Mouse (Mus musculus) heart, embryonic 16.5 days (tissue): ENCODE data around the gene Mup15. TPM values are rescaled to one million over a fixed set of nuclear protein-coding genes. Genes with fewer than 3 reads are reported as not detected.
"Not testable (repeated sequence)": the region's sequence is repeated elsewhere in the genome, so short reads cannot be mapped to it uniquely, and the experiment has no call there.

Source experiments
- ATAC-seq: fragments of 200-750 bp; cut with Nextera tagmentation; replicated peaks from 2 replicates; pipeline ENCODE4 v1.8.0; 2017; ENCODE audit warnings: moderate number of reproducible peaks; ENCODE audit not compliant: insufficient read depth, low FRiP score; ENCODE audit errors: extremely low read depth
- H3K27ac ChIP-seq: fragments of 300-500 bp; sonication (generic); 2 replicates; pipeline ENCODE4 v1.5.1; 2014; ENCODE audit warnings: mild to moderate bottlenecking, low read length, control low read depth, moderate library complexity
- H3K27me3 ChIP-seq: fragments of 300-500 bp; sonication (generic); 2 replicates; pipeline ENCODE4 v1.6.1; 2014; ENCODE audit warnings: low read length, mixed read lengths; ENCODE audit not compliant: control insufficient read depth, insufficient read depth
- H3K36me3 ChIP-seq: fragments of 300-500 bp; sonication (generic); 2 replicates; pipeline ENCODE4 v1.6.1; 2014; ENCODE audit not compliant: control insufficient read depth, insufficient read depth
- H3K4me1 ChIP-seq: fragments of 300-500 bp; sonication (generic); 2 replicates; pipeline ENCODE4 v1.6.1; 2014; ENCODE audit warnings: low read length, mixed read lengths; ENCODE audit not compliant: control insufficient read depth, insufficient read depth
- H3K4me2 ChIP-seq: fragments of 300-500 bp; sonication (generic); 2 replicates; pipeline ENCODE4 v1.6.1; 2014; ENCODE audit warnings: low read depth, mild to moderate bottlenecking, control low read depth, low read length
- H3K4me3 ChIP-seq: fragments of 300-500 bp; sonication (generic); 2 replicates; pipeline ENCODE4 v1.5.1; 2014; ENCODE audit warnings: mild to moderate bottlenecking, control low read depth, low read length
- H3K9ac ChIP-seq: fragments of 300-500 bp; sonication (generic); 2 replicates; pipeline ENCODE4 v1.6.1; 2014; ENCODE audit warnings: low read length, control low read depth
- H3K9me3 ChIP-seq: fragments of 300-500 bp; sonication (generic); replicated peaks from 2 replicates; pipeline ENCODE4 v1.6.1; 2016; ENCODE audit warnings: low read length; ENCODE audit not compliant: control insufficient read depth
- WGBS: fragments of 180-500 bp; shearing (Covaris S2); extraction: QIAGEN DNeasy Blood & Tissue Kit; methylation state at CpG from one replicate; pipeline ENCODE4 v1.1.7; 2014; 5-methylcytosine and 5-hydroxymethylcytosine counted together
- polyA plus RNA-seq: library from polyadenylated mRNA; unstranded; fragments of >200 nt; fragmentation: Nextera tagmentation; extraction: Ambion mirVana; gene quantifications from 2 replicates; pipeline ENCODE4 v1.2.1, GENCODE M21; 2015

The Mup15 gene
- not detected in 2 replicates for polyA plus RNA-seq

DNA sequence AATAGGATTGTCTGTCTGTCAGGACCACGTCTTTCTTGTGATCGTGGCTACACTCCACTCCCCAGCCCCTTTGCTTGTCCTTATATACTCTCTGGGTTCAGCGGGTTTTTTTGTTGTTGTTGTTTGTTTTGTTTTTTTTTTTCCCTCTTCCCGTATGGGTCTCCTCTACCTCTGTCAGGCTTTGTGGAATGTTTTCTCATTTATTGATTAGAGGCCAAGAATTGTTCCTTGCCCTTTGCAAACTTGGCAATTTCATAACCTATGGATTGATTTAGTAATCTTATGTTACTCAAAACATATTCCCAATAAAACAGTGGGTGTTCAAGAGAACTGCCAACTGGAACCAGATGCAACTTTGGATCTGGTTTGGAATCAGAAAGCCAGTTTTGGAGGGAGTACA is at the start of gene Mup15:
TSS of gene Mup15 (minus strand) at position 101 of the 400 bp plus-strand sequence.
- H3K9ac ChIP-seq, H3K4me2 ChIP-seq, H3K27ac ChIP-seq, H3K36me3 ChIP-seq, H3K9me3 ChIP-seq, ATAC-seq, H3K27me3 ChIP-seq, H3K4me1 ChIP-seq, H3K4me3 ChIP-seq: not testable (repeated sequence)
- WGBS: no CpG with 5 or more reads among the region's 4 CpGs

Other genes with a start within 250 kb of the Mup15 start
- gene Mup13, start 211.5 kb downstream of the Mup15 start, polyA plus RNA-seq: not detected in 2 replicates
- not detected in 2 replicates for gene Mup14, start 135.7 kb downstream of the Mup15 start, polyA plus RNA-seq
- not detected in 2 replicates for gene Mup16, start 79.8 kb upstream of the Mup15 start, polyA plus RNA-seq
- not detected in 2 replicates for gene Mup17, start 156.1 kb upstream of the Mup15 start, polyA plus RNA-seq
- not detected in 2 replicates for gene Mup18, start 234.4 kb upstream of the Mup15 start, polyA plus RNA-seq